Mouse (Mus musculus): ENCODE results near the gene Gm5617.
"Not testable (repeated sequence)": the region's sequence is repeated elsewhere in the genome, so short reads cannot be mapped to it uniquely, and the experiment has no call there.

Gm5617 gene

GRCm38 (mm10) chr9:48494817-48495547 is at the start of gene Gm5617, which contains the start of gene Rbm7:
TSS of gene Gm5617 (plus strand) at chr9:48495442.
TSS of gene Rbm7 (minus strand) at chr9:48495299.
- peak; percentile 90 for DNase-seq (ENCODE audit: low spot score)

- no peak for DNase-seq (ENCODE audit: low spot score)
Measured at GRCm38 (mm10) chr9:48447783-48448209, 47.4 kb upstream of the Gm5617 start.

DNA sequence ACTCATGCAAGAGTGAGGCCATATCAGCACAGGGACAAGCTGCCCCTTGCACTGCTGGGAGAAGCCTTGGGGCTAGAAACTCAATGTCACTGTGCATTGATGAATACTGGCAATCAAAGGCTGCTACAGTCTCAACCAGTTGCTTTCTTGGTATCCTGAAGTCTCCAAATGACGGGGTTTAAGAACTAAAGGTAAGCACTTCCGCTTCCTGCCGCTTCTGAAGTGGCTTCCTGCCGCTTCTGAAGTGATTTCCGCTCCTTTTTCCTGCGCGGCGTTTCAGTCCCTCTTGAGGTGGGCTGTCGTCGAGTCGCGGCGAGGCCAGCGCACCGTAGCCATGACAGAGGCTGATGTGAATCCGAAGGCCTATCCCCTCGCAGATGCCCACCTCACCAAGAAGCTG is 45.2 kb upstream of the Gm5617 start:
- DNase-seq (ENCODE audit: low spot score): no peak

GRCm38 (mm10) chr9:48455961-48456360 is 39.3 kb upstream of the Gm5617 start:
- DNase-seq (ENCODE audit: low spot score): no peak

DNA sequence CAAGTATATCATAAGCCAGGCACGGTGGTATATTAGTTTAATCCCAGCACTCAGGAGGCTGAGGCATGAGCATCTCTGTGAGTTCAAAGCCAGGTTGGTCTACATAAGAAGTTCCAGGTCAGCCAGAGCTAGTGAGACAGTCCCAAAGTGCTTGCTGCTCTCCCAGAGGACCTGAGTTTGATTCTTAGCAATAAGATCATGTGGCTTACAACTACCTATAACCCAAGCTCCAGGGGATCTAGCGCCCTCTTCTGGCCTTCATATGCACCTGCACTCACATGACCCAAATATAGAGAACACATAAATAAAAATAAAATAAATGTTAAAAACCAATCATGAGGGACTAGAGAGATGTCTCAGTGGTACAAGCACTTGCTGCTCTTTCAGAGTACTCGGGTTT is 36.4 kb upstream of the Gm5617 start:
- no peak for DNase-seq (ENCODE audit: low spot score)

DNA sequence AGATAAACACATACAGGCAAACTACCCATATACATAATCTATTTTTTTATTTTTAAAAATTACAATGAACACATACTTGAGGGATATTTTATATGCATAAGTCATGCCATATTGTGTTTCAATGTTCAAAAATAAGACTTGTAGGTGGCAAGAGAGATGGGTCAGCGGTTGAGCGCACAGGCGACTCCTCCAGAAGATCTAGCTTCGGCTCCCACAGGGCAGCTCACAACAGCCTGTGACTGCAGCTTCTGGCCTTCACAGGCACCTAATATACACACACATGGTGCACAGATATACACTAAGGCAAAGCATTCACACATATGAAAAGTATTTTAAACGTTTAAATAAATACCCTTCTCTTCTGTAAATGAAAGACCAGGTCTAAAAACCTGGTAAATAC is 35.9 kb upstream of the Gm5617 start:
- DNase-seq (ENCODE audit: low spot score): no peak

DNA sequence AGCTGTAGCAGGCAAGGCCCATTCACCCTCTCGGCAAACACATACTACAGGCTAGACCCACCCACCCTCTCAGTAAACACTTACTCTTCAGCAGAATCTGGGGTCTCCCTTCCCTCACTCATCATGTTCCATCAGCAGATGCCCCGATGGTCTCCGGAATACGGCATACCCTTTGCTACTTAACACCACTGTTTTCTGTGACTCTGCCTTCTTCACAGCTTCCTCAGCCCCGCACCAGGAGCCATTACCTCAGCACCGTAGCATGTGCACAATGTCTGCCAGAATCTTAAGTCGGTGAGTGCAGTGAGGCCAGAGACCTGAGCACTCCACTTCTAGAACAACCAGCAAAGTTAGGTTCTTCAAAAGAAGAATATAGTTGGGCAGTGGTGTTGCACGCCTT is 34.5 kb upstream of the Gm5617 start:
- DNase-seq (ENCODE audit: low spot score): no peak

- no peak for DNase-seq (ENCODE audit: low spot score)
Measured at GRCm38 (mm10) chr9:48461545-48461944, 33.7 kb upstream of the Gm5617 start.

DNA sequence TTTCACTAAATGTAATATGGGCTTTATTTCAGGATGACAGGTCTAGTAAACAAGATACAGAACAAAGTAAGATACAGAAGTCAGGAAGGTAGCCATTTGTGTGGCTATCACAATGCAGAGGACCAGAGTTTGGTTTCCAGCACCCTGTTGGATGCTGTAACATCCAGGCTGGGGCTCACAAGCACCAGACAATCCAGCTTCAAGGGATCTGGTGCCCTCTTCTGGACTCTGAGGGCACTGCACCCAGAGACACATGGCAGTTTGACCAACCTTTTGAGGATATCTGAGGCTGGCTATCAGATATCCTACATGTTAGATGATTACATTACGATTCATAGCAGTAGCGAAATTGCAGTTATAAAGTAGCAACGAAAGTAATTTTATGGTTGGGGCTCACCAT is 29.6 kb upstream of the Gm5617 start:
- no peak for DNase-seq (ENCODE audit: low spot score)

- peak; percentile 71 for DNase-seq (ENCODE audit: low spot score)
Measured at GRCm38 (mm10) chr9:48466804-48467203, 28.4 kb upstream of the Gm5617 start.

DNA sequence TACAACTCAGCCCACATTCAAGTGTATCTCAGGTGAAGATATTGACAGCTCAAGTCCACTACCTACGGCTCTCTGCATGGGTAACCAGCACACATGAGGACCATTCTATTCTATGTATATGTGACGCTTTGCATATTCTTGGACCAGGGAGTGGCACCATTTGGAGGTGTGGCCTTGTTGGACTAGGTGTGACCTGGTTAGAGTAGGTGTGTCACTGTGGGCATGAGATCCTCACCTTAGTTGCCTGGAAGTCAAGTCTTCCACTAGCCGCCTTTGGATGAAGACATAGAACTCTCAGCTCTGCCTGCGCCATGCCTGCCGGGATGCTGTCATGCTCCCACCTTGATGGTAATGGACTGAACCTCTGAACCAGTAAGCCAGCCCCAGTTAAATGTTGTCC is 27.8 kb upstream of the Gm5617 start:
- DNase-seq (ENCODE audit: low spot score): not testable (repeated sequence)

- DNase-seq (ENCODE audit: low spot score): no peak
Measured at GRCm38 (mm10) chr9:48472441-48473025, 22.7 kb upstream of the Gm5617 start.

GRCm38 (mm10) chr9:48473131-48473530 is 22.1 kb upstream of the Gm5617 start:
- DNase-seq (ENCODE audit: low spot score): no peak

DNA sequence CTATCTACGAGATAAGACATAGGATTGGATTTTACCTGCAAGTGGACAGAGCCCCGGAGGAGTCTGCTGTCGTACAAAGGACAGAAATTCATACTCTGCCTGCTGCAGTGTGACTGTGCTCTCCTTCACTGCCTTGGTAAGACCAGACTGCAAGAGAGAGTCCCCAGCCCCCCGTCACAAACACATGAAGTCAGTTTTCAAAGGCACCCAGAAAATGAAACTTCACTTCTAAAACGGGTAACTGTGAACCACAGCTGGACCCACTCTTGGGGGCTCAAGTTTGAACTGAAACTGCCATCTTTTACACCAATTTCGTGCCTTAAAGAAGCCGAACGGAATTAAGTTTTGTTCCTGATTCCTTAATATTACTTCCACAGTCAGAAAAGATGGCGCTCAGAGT is 20.9 kb upstream of the Gm5617 start:
- DNase-seq (ENCODE audit: low spot score): no peak

DNA sequence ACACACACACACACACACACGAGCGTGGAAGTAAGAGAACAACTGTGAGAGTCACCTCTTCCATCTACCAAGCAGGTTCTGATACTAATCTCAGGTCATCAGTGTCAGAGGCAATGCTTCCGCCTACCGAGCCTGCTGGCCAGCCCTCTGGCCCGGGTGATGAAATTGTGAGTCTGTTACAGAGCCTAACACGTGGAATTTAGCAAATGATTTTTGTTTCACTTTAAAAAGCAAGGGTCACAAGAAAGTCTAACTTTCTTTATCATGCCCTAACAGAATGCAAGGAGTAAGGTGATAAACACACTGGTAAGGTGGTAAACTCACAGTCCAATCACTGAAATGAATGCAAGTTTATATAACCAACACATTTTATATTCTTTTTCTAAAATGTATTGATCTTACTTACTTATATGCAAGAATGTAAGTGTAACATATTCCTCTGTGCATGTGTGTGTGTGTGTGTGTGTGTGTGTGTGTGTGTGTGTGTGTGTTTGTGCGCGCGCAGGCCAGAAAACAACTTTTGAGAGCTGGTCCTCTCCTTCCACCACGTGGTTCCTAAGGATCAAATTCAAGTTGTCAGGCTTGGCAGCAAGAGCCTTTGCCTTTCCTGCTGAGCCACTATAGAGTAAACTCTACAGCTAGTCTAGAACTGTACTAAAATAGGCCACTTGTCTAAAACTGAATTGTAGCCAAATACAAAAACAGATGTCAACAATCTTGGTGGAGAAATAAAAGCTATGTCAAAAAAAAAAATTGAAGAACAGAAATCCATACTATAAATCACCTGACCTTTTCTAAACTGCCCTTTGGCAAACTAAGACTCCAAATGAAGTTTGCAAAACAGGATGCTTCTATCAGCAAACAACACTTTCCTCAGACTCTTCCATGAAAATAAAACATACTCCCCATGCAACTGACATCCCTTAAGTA is 18.7 kb upstream of the Gm5617 start:
- no peak for DNase-seq (ENCODE audit: low spot score)

GRCm38 (mm10) chr9:48478808-48479207 is 16.4 kb upstream of the Gm5617 start:
- no peak for DNase-seq (ENCODE audit: low spot score)

- no peak for DNase-seq (ENCODE audit: low spot score)
Measured at GRCm38 (mm10) chr9:48479838-48480410, 15.3 kb upstream of the Gm5617 start.

- peak; percentile 89 for DNase-seq (ENCODE audit: low spot score)
Measured at GRCm38 (mm10) chr9:48480411-48481213, 14.6 kb upstream of the Gm5617 start, which contains the start of gene Rexo2. TSS of gene Rexo2 (minus strand) at chr9:48480623.

GRCm38 (mm10) chr9:48481214-48482134 is 13.8 kb upstream of the Gm5617 start:
- DNase-seq (ENCODE audit: low spot score): peak; percentile 7

DNA sequence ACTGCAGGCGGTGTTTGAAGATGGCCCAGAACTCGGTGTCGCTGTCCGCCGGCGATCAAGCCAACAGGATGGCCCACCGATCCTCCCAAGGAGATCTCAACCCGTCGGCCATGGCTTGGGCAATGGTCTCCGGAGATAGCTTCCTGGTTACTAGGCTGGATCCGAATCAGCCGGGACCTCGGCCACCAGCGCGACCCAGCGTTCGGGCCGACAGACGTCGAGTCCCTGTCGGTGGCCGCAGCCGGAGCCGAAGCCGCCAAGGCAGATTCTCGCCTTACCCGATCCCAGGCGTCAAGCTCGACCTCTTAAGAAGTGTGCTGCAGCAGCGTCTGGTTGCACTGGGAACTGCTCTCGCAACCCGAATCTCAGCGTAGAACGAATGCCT is 298 bp downstream of the Gm5617 start:
- DNase-seq (ENCODE audit: low spot score): no peak

Data from urinary bladder, postnatal 25 days (tissue).